Mouse (Mus musculus) heart, adult 9 months (tissue): ENCODE measurements at regions not wholly inside any gene's neighbourhood (a gene's known extent, or its start where the extent isn't known, plus 50 kb on each side); places are given as distances from the start of the nearest gene placed in this dataset.
A peak's percentile ranks its signal among the peaks of the same experiment; 100 is the strongest.

ENCODE experiments used
- DNase-seq, 2 experiments: peaks; one replicate each; pipeline ENCODE4 v3.0.0; 2022; ENCODE audit warnings: low spot score in 2 of 2

DNA sequence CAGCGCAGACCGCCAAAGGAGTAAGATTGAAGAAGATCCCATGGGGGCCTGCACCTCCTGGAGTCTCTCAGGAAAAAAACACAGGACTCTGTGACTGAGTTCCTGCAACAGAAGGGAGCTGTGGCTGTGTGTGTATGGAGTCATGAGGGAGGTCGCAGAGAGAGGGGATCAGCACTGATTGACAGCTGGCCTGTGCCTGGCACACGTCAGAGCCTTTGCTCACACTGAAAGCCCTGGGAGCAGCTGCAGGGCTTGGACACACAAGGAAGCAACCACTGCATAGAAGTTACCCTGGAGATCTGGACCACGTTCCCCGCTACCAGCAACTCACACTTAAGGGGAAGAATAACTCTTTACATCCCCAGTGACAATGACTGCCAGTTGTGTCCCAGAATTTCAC lies 92.3 kb upstream of the Lgalsl start:
- no peak for DNase-seq

GRCm38 (mm10) chr11:20929426-20929825 lies 98.6 kb upstream of the Lgalsl start:
- no peak for DNase-seq

DNA sequence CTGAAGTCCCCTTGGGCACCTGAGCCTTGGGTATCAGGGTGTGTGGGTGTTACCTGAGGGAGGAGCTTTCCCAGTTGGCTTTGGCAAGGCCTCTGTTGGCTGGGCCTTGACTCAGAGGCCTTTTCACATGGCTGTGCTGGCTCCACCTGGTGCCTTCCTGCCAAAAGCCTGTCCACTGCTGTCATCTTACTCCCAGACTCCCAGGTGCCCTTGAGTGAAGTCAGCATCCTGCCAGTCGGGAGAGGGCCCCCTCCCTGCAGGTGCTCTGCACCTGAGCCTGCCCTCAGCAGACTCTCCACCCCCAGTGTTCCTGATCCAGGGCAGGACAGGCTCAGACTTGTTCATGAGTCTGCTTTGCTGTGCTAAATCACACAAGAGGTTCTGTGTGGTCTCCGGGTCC lies 99.2 kb upstream of the Lgalsl start:
- no peak for DNase-seq

DNA sequence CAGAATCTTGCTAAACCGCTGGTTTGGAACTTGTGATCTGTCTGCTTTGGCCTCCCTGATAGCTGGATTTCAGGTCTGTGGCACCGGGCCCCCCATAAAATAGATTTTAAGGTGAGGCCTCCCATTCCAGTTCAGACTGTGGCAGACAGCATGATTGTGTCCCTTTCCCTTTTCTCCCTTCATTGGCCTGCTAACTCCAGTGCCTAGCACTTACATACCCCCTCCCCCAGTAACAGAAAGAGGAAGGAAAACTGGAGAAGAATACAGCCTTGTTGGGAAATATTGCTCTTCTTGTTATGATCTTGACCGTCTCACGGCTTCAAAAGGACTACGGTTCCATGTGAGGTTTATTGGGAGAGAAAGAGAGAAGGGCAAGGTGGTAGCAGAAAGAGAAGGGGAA lies 99.7 kb upstream of the Lgalsl start:
- DNase-seq: no peak

GRCm38 (mm10) chr11:20934191-20935062 lies 103.6 kb upstream of the Lgalsl start:
- no peak for DNase-seq

DNA sequence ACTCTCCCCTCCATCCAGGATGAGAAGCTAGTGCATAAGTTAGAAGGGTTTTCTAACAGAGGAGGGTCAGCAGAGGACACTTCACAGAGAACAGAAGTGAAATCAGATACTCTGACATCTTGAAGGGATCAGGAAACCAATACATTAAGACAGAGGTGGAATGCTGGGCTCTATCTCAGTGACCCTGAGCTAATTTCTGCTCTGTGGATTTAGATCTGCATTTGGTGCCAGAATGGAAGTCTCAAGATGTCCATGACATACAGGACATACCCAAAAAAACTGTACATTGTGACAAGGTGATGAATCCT lies 104.2 kb upstream of the Lgalsl start:
- DNase-seq: no peak

DNA sequence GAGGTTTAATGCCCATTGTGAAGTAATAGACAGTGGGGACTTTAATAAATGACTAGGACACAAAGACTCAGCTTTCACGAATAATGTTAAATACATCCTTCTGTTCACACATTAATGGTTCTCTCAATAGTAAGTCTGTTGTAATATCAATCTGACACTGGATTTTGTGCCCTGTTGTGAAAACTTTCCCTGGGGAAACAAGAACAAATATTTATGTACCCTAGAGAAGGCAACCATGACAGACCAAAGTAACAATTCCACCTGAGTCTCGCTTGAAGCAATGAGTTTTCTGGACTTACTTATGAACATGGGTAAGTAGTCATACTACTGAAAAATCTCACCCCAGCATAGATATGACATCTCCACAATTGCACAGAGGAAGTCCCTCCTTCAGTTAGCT lies 105.1 kb upstream of the Lgalsl start:
- DNase-seq: no peak

DNA sequence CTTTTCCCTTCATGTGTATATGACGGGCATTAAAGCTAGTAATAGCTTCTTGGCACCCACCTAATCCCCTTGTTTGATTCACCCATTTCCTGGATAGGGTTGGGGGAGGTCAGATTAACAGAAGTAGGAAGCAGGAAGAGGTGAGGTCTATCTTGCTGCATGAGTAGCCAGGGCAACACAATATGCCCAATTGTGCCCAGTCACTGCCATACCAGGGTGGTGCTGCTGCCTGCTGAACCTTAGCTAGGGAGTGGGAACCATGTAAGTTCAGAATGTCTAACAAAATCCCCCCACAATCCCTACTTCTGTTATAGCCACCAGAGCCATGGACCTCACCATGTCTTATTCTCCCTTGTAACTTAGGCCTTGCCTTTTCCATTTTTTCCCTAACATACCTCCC lies 106.1 kb upstream of the Lgalsl start:
- DNase-seq: no peak

GRCm38 (mm10) chr11:20937942-20938341 lies 107.1 kb upstream of the Lgalsl start:
- no peak for DNase-seq

DNA sequence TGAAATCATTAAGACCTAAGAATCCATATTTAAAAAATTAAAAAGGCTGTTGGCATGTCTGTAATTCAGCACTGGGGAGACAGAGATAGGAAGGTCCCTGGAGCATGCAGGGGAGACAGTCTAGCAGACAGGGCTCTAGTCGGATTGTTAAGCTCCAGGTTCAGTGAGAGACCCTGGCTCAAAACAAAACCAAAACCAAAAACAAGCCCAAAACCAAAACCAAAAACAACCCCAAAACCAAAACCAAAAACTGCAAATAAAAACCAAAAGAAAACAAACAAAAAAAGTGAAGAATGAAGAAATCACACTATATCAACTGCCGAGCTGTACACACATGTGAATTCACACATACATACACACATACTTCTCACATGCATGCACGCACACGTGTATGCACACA lies 108.8 kb upstream of the Lgalsl start:
- DNase-seq: no peak

DNA sequence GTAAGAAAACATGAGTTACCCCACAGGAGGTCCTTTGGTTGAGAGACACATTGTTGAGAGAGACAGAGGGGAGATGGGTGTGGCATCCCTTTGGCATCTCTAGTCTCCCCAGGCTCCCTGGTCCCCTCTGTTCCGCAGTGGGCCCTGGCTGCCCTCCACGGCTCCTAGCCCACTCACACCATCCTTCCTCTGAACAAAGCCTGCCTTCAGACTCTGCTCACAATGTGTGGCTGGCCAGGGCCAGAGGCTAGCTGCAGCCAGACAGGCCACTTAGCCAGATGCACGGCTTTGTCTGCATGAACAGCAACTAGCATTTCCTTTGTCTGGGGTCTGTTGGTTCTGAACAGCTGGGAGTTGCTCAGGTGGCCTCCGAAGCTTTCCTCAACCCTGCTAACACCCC lies 110.7 kb upstream of the Lgalsl start:
- DNase-seq: no peak

DNA sequence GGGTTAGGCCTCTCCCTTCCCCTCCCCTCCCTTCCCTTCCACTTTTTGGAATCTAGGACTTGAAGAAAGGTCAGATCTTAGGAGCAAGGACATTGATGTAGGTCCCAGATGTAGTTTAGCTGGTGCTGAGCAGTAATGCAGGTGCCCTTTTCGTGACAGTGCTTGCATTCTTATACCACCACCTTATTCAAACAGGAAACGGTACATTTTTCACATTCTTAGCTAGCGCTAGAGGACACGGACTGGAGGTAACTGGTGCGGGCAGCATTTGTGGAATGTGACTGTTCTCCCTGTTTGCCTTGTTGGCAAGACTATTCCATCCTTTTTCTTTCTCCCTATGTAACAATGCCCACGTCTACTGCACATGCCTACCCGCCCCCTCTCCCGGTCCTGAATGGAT lies 124.7 kb upstream of the Lgalsl start:
- no peak for DNase-seq

GRCm38 (mm10) chr11:20957766-20958165 lies 126.9 kb upstream of the Lgalsl start:
- DNase-seq: no peak

DNA sequence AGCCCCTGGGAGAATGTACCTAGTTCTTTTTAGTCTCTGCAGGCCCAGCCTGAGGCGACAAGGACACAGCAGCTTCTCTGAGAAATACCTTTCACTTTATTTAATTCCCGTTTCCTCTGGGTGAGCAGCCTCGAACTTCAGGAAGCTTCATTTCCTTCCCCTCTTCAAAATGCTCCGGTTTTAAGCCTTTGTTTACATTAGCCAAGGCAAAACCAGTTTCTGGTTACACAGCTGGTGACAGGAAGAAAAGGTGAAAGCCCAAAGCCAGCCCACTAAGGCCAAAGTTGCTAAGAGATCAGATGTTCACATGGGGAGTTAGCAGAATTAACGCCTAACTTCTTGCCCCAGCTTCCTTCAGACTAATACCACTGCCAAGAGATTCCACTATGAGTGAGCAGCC lies 127.4 kb upstream of the Lgalsl start:
- DNase-seq: peak; percentile 24 to 52

DNA sequence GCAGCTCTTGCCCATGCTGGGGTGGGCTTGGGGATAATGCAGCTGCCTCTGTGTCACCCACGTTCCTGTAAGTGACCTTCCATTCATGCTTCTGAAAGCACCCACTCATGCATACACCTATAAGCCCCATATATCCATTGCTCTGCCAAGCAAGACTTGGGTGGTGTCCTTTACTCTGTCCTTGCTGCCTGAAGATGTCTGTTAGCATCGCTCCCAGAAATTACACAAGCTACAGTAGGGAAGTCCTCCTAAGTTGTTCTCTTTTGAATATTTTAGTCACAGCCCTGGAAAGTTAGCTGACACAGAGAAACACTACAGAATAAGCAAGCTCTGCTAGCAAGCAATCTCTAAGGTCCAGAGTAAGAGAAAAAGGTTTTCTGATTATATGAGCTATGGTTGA lies 129.2 kb upstream of the Lgalsl start:
- DNase-seq: no peak

GRCm38 (mm10) chr11:20960750-20961149 lies 129.9 kb upstream of the Lgalsl start:
- no peak for DNase-seq

- DNase-seq: no peak
Observed at GRCm38 (mm10) chr11:20961626-20962025, 129.5 kb upstream of the Peli1 start.

- no peak for DNase-seq
Observed at GRCm38 (mm10) chr11:20965575-20966239, 125.4 kb upstream of the Peli1 start.

GRCm38 (mm10) chr11:20967321-20967984 lies 123.6 kb upstream of the Peli1 start:
- DNase-seq: no peak

- DNase-seq: no peak
Observed at GRCm38 (mm10) chr11:20968341-20968740, 122.8 kb upstream of the Peli1 start.

DNA sequence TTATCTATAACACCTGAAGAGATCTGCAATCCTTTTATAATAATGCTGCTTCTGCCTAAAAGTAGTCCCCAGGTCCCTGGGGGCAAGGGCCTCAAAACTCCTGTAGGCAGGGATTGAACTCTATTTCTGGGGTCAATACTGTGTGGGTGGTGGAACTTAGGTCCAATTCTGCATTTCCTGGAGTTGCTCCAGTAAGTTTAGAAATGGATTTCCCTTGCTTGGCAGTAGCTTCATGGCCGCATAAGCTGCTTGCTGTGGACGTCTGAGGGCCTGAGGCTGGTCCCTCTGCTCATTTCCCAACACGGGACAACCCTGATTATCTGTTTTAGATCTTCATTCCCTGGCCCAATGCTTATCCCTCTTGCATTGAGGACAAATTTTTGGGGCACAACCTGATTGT lies 118.0 kb upstream of the Peli1 start:
- DNase-seq: no peak

- DNase-seq: no peak
Observed at GRCm38 (mm10) chr11:20981588-20981987, 109.5 kb upstream of the Peli1 start.

GRCm38 (mm10) chr11:20982010-20982409 lies 109.1 kb upstream of the Peli1 start:
- DNase-seq: no peak
